Mouse (Mus musculus) kidney, postnatal 25 days (tissue): ENCODE measurements around the gene Gpx4.
"Not testable (repeated sequence)": the region's sequence is repeated elsewhere in the genome, so short reads cannot be mapped to it uniquely, and the experiment has no call there.

Experiments used
- DNase-seq, 2 experiments: peaks; one replicate each; pipeline ENCODE4 v3.0.0; 2021; ENCODE audit warnings: mixed read lengths in 2 of 2

Gpx4 gene

GRCm38 (mm10) chr10:80024229-80025043 lies 22.5 kb upstream of the Gpx4 start:
- DNase-seq = no peak

GRCm38 (mm10) chr10:80025044-80025347 lies 22.0 kb upstream of the Gpx4 start:
- no peak for DNase-seq

- no peak for DNase-seq
These were observed 21.5 kb upstream of the Gpx4 start for GRCm38 (mm10) chr10:80025463-80025862.

DNA sequence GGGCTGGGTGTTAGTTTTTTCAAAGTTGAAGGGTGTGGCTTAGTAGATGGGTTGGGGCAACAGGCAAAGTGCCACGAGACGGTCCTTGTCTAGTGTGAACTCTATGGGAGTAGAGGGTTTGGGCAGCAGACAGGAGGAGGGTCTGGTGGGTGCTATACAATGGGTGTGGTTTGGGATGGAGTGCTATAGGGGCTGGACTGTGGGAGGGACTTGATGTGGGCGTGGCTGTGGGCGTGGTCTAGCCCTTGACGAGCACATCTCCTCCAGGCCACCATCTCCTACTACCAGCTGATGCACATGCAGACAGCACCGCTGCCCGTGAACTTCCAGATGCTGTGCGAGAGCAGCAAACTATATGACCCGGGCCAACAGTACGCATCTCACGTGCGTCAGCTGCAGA lies 21.1 kb upstream of the Gpx4 start:
- DNase-seq = no peak

DNA sequence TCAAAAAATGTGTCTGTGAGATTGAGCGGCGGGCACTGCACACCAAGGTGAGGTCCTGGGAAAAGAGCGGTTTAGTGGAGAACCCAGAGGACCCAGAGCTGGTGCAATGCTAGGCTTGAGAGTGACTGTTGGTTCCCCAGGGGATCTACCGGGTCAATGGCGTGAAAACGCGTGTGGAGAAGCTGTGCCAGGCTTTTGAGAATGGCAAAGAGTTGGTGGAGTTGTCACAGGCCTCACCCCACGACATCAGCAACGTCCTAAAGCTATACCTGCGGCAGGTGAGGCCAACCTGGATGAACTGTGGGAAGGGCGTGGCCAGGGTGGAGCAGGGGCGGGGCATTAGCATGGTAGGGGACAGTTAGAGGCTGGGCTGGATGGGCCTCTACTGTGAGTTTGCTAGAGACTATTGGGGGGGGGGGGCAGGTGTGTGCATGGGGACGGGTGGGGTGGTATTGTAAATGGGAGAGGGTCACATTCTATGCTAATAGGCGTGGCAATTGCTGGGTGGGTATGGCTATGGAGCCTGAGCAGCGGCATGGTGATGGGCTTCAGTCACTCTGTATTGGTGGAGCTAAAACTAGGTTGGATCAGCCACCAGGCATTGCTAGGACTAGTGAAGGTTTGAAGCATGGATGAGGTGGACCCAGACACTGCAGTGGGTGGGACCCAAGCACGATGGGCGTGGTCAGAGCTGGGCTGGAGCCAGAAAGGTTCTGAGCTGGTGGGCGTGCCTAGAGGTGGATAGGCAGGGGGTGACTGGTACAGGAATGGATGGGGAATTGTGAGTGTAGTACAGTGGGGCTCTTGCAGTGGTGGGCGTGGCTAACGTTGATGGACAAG lies 19.1 kb upstream of the Gpx4 start:
- DNase-seq = no peak

DNA sequence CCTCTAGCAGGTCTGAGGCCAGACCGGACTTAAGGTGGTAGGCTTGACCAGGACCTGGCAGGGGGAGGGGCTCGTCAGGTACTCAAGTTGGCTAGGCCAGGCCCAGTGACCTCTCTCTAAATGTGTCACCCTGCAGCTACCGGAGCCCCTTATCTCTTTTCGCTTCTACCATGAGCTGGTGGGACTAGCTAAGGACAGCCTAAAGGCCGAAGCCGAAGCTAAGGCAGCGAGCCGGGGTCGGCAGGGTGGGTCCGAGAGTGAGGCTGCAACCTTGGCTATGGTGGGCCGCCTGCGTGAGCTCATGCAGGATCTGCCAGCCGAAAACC lies 18.5 kb upstream of the Gpx4 start:
- DNase-seq = no peak

DNA sequence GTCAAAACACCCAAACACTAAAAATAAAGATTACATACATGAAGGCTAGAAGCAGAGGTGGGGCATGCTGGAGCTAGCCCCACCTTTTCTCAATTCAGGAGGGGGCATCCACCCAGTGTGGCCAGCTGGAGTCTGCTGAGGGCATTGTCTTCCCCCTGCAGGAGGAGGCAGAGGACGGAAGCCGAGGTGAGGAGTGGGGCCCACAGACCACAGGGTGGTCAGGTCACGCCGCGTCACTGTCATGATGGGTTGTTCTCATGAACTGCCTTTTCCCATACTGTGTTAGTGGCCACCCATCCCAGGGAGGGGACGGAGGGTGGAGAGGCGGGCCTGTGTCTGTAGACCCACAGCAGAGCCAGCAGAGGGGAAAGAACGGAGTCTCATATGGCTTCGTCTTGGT lies 16.8 kb upstream of the Gpx4 start:
- DNase-seq = no peak

GRCm38 (mm10) chr10:80030736-80031135 lies 16.2 kb upstream of the Gpx4 start:
- no peak for DNase-seq

DNA sequence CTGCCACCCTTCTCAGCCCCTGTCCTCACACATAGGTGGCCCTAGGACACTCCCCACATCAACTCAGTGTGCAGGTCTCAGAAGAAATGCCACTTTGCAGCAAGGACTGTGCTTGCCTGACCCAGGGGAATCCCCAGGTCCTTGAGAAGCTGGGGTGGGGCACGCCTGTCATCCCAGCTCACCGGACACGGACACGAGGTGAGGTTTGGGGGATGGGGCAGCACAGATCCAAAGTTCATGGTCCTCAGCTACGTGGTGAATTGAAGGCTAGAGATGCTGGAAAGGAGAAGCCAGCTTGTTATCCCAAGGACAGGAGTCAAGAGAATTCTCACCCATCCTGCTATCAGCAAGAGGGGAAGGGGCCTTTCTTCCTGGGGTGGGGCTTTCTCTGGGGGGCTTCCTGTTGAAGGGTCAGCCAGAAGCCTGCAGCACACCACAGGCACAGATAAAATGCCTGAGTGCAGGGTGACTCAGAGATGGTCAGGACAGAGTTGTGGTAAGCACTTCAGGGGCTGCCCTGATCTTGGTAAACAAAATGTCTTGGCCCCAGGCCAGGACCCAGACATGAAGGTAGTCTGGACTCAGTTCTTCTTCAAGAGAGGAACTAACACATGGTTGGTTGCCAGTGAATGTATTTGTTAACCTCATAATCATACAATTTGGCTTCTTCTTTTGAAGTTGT lies 14.0 kb upstream of the Gpx4 start:
- DNase-seq = peak; percentile 76 to 83

DNA sequence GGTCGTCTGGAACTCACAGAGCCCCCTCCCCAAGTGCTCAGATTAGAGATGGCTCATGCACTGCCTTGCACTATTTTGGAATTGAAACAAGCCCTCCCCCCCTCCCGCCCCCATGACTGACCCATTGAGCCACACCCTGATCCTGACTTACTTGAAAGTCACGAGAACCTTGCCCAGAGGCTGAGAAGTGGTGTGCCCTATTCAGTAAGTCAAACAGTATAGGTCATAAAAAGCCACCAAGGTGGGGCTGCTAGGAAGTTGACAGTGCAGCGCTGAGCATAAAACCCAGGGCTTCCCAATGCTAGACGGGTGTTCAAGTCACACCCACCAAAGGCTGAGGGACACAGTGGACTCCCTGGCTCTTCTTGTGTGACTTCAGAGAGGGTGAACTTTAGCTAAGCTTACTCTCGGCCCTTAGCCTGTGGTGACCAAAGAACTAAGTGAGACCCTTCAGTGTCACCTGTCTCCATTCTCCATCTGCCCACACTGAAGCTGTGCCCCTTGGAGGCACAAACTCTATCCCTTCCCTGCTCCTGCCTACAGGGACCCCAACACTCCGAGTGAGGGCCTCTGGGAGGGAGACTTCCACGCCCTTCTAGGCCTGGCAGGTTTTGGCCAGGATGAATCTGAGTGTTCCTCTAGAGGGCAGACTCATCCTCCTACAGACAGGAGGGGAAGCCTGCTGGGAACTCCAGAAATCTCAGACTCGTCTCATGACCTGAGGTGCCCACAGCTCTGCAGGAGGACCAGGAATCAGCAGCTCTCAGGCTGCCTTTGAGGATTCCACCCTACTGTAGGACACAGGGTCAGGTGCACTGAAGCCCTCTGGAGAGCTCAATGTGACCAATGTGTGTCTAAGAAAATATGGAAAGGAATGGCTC lies 13.2 kb upstream of the Gpx4 start:
- peak; percentile 61 to 70 for DNase-seq

DNA sequence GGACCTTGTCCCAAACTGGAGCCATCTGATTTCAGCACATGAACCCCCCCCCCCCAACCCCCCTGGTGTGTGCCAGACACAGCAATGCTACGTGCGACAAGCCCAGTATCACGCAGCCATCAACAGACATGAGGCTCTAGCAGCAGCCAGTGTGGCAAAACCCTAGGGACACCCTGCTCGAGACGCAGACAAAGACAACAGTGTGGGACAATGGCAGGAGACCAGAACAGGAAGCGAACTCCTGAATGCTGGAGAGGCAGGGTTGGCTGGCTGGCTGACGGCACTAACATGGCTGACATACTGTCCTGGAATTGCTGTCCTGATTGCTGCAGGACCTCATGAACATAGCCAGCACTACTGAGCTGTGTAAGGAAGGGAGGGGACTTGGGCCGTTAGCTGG lies 11.8 kb upstream of the Gpx4 start:
- no peak for DNase-seq

DNA sequence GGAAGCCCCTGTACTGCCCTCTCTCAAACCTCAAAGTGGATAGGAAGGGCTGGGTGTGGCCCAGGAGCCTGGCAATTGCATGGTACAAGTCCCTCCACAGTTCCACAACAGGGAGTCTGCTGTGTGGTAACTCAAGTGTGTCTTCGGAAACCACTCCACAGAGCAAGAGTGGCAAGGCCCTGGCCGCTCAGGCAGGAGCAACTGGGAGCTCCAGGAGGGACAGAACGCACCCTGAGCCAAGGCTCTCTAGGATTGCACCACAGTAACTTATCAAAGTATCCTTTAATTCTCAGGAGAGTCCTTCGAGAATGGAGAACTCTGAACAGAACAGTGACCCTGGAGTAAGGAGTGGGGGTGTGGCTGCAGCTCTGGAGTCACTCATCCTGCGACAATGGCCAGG lies 11.3 kb upstream of the Gpx4 start:
- DNase-seq = no peak

GRCm38 (mm10) chr10:80036832-80037231 lies 10.1 kb upstream of the Gpx4 start:
- DNase-seq = peak in 1 of 2 experiments; percentile 73

GRCm38 (mm10) chr10:80039559-80039979 lies 7.4 kb upstream of the Gpx4 start, which contains the start of gene Polr2e:
Gene Polr2e (minus strand): TSS chr10:80039795.
- DNase-seq = peak; percentile 97 to 98

DNA sequence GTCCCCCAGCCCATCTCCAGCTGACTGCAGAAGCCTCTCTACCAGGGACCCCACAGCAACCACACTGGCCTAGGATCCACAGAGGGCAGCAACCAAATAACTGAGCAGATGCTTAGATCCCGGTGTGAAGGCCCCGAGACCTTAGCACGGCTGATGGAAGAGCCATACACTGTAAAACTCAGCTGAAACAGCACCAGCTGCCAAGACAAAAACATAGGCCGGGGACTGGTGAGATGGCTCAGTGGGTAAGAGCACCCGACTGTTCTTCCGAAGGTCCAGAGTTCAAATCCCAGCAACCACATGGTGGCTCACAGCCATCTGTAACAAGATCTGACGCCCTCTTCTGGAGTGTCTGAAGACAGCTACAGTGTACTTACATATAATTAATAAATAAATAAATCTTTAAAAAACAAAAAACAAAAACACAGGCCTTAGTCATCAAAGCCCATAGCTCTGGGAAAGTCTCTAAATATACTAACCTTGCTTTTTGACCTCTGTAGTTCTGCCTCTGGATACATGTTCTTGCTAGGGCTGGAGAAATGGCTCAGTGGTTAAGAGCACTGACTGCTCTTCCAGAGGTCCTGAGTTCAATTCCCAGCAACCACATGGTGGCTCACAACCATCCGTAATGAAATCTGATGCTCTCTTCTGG lies 5.4 kb upstream of the Gpx4 start:
- DNase-seq = not testable (repeated sequence)

GRCm38 (mm10) chr10:80044087-80044486 lies 2.9 kb upstream of the Gpx4 start:
- DNase-seq = no peak

DNA sequence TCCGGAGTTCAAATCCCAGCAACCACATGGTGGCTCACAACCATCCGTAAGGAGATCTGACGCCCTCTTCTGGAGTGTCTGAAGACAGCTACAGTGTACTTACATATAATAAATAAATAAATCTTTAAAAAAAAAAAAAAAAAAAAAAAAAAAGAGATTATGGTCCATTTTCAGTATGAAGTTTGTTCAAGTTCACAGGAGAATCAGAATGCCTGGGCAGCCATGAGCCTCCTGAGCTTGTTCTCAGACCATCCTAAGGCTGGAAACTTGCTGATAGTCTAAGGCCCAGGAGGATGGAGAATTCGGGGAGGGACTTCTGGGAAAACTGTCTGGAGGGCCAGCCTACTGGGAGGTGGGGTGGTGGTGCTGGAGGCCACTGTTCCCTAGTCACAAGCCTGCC lies 1.6 kb upstream of the Gpx4 start:
- not testable (repeated sequence) for DNase-seq

- no peak for DNase-seq
These were observed 1.2 kb upstream of the Gpx4 start for GRCm38 (mm10) chr10:80045766-80046165.

- DNase-seq = no peak
These were observed 1.4 kb downstream of the Gpx4 start for GRCm38 (mm10) chr10:80048396-80048795.

DNA sequence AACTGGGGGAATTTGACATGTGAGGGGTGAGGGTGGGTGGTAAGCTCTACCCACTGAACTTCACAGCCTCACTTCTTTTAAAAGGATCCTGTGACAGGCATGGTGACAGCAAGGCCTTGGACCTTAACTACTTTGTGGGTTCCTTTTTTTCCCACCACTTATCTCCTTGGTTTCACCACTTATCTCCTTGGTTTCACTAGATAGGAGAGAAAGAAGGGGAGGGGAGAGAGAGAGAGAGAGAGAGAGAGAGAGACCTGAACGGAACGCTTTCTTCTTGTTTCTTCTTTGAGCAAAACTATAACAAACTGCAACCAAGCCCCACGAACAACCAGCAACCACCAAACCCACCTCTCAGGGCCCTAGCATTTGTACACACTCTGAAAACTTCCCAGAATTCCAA lies 1.9 kb downstream of the Gpx4 start:
- DNase-seq = no peak

- DNase-seq = peak in 1 of 2 experiments; percentile 28
These were observed 3.3 kb downstream of the Gpx4 start for GRCm38 (mm10) chr10:80050244-80050643.
